Mouse (Mus musculus) bone marrow, adult 2 months (tissue): ENCODE data around the gene Cd5.

Experiments used
- CTCF ChIP-seq: fragments of 200-500 bp; IDR thresholded peaks from 2 replicates; pipeline ENCODE4 v1.5.1; 2011; ENCODE audit warnings: low read length, control low read depth; ENCODE audit not compliant: control insufficient read depth, insufficient read depth
- POLR2A ChIP-seq: fragments of 200-500 bp; IDR thresholded peaks from 2 replicates; pipeline ENCODE4 v1.6.1; 2011; ENCODE audit warnings: low read depth, mild to moderate bottlenecking, control low read depth, low read length, borderline replicate concordance; ENCODE audit not compliant: control insufficient read depth

DNA sequence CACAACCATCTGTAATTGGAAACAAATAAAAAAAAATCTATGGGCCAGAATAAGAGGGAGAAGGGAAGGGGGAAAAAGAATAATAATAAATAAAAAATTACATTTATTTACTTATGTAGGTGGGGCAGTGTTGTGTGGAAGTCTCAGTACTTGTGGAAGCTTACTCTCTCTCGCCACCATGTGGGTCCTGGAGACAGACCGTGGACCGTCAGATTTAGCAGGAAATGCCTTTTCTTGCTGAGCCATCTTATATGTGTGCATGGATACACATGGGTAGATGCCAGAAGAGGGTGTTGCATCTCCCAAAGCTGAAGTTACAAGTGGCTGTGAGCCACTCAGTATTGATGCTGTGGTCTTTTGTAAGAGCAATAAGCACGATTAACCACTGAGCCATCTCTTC lies 57.2 kb downstream of the Cd5 start:
- TF ChIP-seq CTCF = no peak
- TF ChIP-seq POLR2A = no peak
